Mouse (Mus musculus): ENCODE measurements around the gene Supt4a.

DNA sequence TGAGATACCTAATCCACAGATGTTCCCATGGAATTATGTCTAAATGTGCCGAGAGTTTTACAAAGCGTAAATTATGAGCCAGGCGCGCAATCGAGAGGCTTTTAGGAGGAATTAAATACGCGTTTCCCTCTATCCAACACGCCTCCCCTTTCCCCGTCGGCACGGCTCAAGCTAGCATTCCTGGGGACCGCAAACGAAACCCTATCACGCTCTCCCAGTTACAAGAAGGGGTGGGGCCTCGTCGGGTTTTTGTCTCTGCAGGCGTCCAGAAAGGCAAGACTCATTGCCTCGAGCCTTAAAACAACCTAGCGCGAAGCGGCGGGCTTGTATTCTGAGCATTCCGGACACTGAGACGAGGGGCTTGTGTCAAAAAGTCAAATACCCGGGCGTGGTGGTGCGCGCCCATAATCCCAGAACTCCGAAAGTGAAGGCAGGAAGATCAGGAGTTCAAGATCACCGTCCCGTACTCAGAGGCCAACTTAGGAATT, 661 bp upstream of the Supt4a start:
- 0 out of 2 replicates have a peak, but pooled peaks have one; percentile 4 for TF ChIP-seq POLR2A (IDR thresholded peaks at IDR 0.05; ENCODE audit: borderline replicate concordance, extremely low read depth, low read depth, low read length)
- no peak for TF ChIP-seq CTCF (IDR thresholded peaks at IDR 0.05; ENCODE audit: insufficient read depth, low read length)
